Mouse (Mus musculus) frontal cortex, postnatal 10 days (tissue): ENCODE measurements around the gene Rptn.
"Not testable (repeated sequence)": the region's sequence is repeated elsewhere in the genome, so short reads cannot be mapped to it uniquely, and the experiment has no call there.

ENCODE experiments used
- DNase-seq, 2 experiments: peaks; one replicate each; pipeline ENCODE4 v3.0.0; 2022; ENCODE audit warnings: low spot score in 2 of 2, mixed read lengths in 1 of 2

Rptn gene

DNA sequence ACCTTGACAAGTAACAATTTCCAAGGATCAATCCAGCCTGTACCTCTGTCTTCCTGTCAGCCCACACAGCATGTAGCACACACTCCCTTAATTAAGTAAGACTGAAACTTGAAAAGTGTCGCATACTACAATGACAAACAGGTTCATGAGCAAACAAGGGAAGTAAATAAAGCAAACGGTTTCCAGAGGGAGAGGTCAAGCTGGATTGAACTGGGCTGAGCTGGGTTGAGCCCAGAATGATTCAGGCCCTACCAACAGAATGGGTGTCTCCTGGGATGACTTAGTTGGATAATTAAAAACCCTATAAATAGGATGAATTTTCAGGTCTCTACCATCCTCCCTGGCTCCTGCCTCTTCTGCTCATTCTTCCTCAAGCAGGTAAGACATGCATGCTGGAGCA is at the start of gene Rptn:
TSS of gene Rptn (plus strand) at position 334 of the 400 bp plus-strand sequence.
- no peak for DNase-seq

DNA sequence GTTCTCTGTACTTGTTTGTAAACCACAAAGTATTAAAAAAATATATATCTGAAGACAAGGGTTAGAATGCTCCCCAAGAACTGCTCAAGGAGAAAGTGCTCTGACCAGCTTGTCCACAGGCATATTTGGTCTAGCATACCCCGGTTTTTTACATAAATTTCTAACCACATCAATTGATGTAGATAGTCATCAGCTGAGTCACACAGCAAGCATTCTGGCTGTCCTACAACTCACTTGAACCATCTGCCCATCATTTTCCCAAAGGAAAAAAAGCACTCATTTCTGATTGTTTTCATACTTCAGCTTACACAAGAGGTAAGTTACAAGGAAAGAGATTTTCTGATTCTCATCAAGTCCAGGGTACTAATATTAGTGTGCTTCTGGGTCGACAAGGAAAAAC is 46.6 kb upstream of the Rptn start:
- no peak for DNase-seq

DNA sequence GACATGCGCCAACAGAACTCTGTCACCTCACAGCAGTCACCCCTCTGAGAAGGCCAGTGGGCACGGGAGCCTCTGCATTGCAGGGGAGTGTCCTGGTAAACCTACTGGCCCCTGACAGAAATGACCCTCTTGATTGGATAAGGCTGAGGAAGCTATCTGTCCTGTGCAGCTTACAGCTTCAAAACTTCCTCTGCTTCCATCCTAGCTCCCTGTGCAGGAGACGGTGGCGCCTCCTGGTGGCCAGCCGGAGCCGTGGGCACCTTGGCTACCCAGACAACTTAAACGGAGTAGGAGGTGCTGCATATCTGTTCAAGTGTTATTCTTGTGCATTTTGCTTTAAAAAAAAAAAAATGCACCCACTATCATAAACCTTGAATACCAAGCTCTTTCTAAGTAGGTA is 33.5 kb upstream of the Rptn start:
- DNase-seq, result peak; percentile 19 to 44

DNA sequence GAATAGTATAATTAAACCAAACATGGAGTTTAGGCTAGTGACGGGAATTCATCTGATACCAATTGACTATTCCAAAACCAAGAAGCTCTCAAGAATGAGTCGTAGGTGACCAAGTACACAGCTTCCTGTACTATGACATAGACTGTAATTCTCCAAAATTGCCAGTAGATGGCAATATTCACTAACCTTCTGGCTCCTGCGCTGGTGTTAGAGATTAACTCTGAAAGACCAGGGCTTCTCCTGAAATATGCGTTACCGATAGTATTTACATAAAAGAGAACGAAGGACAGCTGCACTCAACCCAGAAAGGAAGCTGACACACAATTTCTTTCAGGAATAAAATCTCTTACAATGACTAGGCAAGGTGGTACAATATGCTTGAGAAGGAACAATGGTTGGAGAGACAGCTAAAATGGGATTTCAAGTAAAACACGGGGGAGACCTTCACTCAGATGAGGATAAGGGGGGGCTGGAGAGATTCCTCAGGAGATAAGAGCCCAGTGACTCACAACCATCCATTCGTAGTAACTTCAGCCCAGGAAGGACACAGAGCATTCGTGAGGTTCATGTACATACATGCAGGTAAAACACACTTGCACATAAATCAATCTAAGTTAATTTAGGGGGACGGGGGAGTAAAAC is 31.4 kb upstream of the Rptn start:
- no peak for DNase-seq

DNA sequence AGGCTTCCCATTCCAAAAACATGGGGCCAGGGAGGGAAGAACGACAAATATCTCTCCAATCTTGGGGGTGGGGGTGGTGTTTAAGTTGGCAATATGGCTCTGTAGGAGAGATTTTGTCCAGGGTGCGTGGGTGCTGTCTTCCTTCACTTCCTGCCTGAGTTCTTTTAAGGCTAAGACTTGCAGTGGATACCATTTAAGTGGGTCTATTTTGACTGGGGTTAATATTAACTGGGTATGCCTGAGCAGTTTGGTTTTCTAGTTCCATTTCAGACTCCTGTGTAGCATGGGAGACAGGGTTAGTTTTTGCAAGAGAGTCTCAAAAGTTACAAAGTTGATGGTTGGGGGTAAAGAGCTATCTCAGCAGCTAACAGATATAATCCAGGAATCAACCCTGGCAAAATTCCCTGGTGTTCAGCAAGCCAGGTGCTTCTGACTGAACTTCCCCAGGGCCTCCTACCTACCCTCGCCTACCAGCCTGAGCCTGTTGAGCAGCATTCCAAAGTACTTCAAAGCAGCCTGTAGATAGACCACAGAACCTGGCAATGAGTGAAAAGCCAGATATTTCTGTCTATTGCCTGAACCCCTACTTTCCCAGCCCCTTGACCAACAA is 26.4 kb upstream of the Rptn start:
- DNase-seq, result no peak

DNA sequence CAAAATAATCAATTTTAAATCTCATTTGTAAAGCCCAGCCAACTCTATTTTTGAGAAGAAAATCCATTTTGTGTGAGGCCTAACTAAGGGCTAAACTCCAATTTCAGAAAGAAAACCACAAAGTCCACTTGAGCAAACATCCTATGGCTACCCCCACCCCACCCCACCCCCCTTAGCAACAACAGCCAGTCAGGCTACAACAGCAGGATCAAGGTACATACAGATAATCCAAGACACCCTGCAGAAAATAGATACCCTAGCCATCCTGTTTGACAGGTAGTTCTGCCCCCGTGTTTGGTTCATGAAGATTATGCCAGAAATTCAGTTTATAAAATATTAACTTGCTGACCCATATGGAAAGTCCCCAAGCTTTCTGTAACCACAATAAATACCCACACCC is 25.3 kb upstream of the Rptn start:
- no peak for DNase-seq

DNA sequence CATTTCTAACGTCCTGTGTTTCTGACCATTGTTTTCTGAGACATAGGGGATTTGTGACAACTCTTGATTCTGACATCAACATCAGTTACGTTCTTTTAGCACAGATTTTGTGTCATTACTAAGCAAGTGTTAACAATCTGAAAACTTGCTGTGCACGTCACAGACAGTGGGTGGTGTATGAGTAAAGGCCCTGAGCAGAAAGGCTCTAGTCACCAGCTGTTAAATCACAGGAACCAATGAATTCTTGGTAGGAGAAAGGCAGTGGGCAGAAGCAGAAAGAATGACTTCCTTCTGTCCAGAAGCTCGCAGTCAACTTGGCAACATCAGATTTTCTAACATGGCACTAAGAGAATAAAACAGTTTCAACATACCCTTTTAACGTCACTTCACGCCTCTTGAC is 20.1 kb upstream of the Rptn start:
- no peak for DNase-seq

DNA sequence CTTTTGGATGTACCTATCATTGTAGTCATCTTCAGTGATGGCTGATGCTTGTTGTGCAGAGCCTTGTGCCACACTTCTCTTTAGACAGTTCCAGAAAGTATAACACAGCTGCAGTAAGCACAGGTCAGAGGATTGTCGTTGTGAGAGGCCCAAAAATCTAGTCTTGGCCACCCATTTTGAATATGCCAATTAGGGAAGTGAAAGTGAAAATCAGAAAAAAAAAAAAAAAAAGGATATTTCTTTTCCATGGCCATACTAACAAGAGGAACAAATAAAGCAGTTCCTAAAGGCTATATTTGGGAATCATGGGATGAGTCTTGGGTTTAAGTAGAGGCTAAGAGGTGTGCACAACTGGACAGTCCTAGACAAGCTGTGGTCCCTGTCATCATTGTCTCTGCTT is 18.3 kb upstream of the Rptn start:
- no peak for DNase-seq

DNA sequence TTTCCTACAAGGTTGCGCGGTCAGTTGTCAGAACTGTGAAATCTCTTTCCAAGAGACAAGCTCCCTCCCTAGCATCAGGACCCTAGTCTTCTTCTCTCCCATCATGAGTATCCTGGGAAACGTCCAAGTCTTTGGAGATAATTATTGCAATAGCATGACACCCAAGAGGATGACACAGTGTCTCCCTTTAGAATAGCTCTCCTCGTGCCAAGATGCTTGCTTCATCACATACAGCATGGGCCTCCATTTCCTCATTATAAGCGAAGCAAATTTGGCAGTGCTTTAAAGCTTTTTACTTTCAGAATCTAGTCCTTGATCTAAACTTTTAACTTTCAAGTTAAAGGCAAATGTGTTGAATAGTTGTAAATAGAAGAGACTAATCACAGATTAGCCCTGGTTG is 17.9 kb upstream of the Rptn start:
- DNase-seq, result no peak

DNA sequence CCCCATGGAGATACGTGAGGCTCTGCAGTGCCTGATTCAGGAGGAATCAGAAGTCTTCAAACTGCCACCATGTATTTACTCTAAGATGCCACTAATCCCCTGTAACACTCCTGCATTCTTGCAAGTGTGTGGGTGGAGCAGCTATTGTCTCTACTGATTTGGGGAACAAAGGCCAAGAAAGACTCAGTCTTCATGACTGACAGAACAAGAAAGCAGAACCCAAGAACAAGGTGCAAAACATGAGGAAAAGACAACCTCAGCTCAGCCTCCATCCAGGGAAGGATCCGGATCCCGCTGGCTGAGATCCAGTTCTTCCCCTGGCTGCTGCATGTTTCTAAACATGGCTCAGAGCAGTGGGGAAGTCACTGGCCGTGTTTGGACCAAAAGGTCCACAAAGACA is 15.4 kb upstream of the Rptn start:
- no peak for DNase-seq

DNA sequence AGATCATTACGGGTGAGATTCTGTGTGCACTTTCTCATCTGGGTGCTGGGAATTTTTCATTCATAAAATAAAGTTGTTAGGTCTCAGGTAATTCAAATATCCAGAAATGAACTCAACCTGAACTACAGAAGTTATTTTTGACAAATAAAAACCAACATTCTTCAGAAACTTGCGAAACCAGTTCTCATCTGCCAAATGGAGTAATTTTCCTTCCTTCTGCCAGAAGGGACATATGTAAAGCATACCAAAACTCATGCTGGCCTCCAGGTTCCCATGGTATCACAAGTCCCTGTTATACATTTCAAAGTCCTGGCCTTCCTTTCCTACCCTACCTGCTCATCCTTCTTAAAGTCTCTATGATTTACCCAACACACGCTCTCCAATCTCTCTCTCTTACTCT is 10.4 kb downstream of the Rptn start:
- no peak for DNase-seq

DNA sequence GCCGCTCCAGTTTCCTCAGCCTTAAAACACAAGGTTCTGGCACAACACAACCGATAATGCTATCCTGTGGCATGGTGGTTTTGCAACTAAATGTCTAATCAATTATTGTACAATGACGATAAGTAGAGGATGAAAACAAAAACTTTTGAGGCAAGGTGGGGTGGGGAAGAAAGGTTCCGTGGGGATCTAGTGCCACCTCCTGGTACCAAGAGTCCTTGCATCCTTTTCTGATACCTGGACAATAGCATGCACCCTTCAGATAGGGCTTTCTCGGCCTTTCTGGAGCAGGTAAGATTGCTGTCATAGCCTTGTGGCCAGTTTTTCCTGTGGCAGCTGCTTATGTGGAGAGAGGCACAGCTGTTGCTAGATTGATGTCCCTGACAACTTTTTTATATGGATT is 13.5 kb downstream of the Rptn start:
- peak in 1 of 2 experiments; percentile 8 for DNase-seq

DNA sequence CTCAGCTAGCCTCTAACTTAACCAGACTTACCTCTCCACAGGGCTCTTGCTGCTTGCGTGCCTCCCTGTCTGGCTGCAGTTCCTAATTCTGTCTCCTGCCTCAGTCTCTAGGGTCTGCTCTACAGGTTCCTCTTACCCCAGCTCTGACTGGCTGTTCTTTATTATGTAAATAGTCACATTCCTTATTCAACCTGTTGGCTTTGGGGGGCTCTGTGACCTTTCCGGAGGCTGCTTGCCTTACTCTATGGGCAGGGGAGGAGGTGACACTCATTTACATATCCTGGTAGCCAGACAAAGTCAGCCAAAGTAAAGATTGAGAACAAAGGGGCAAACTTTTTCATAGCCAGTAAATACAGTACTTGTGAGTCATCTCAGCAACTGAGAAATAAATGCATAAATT is 18.4 kb downstream of the Rptn start:
- DNase-seq, result no peak

DNA sequence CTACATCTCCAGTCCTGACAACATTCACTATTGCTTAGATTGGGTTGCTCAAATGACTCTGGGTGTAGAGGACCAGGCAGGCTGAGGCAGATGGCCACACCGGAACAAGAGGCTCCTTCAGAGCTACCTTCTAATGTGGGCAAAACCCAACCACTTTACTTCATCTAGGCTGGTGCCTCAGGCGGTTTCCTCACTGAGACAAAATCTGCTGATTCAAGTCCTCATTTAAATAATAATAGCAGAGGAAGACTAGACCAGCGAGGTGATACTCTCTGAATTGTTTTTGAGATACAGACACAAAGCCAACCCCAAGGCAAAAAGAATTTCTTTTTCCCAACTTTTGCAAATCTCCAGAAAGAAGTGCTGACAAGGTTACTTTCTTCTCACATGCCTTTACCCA is 38.2 kb downstream of the Rptn start:
- DNase-seq, result no peak

DNA sequence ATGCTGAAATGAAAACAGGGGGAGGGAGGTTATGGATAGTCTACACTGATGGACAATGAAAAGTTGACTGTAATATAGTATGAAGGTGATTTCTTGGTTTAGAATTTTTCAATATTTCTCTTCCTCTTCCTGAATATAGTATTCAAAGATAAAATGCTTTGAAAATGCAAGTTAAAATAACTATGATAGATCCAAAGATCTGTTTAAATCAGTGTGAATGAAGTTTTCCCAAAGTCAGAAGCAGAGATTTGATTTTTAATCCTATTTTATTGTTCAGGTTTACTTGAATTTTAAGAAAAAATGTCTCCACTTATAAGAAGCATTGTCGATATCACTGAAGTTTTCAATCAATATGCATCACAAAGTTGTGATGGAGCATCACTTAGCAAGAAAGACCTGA is 48.5 kb downstream of the Rptn start, which contains the start of gene Tchh:
TSS of gene Tchh (plus strand) at position 301 of the 400 bp plus-strand sequence.
- no peak for DNase-seq

DNA sequence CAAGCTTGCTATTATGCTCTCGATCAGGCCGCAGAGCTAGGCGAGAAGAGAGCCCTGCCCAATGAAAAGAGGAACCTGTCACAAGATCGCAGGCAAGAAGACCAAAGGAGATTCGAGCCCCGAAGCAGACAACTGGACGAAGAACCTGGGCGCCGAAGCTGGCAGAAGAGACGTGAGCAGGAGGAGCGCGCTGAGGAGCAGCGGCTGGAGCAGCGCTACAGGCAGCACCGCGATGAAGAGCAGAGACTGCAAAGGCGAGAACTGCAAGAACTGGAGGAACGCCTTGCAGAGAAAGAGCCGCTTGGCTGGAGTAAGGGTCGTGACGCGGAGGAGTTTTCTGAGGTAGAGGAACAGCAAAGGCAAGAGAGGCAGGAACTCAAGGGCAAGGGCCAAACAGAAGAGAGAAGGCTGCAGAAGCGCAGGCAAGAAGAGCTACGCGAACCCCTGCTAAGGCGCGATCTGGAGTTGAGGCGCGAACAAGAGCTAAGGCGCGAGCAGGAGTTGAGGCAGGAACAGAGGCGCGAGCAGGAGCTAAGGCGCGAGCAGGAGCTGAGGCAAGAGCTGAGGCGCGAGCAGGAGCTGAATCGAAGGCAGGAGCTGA is 50.1 kb downstream of the Rptn start:
- peak in 1 of 2 experiments; percentile 18 for DNase-seq

DNA sequence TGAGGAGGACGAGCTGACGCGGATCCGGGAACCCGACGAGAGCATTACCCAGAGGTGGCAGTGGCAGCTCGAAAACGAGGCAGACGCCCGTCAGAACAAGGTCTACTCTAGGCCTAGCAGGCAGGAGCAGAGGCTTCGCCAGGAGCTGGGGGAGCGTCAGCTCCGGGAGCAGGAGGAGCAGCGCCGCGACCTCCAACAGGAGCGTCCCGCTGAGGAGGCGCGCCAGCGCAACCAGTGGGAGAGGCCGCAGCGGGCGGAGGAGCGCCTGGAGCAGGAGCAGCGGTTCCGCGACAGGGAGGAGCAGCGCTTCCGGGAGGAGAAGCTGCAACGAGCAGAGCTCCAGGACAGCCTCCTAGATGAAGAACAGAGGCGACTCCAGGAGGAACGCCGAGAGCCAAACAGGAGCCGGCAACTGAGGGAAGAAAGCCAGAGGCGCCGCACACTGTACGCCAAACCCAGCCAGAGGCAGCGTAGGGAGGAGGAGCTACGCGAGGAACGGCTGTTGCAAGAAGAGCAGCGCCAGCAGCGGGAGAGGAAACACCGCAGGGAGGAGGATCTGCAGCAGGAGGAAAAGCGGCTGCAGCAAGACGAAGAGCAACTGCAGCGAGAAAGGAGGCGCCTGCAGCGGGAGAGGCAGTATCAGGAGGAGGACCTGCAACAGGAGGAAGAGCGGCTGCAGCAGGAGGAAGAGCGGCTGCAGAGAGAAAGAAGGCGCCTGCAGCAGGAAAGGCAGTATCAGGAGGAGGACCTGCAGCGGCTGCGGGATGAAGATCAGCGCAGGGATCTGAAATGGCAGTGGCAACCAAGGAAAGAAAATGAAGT is 51.1 kb downstream of the Rptn start:
- DNase-seq, result peak; percentile 38 to 61

DNA sequence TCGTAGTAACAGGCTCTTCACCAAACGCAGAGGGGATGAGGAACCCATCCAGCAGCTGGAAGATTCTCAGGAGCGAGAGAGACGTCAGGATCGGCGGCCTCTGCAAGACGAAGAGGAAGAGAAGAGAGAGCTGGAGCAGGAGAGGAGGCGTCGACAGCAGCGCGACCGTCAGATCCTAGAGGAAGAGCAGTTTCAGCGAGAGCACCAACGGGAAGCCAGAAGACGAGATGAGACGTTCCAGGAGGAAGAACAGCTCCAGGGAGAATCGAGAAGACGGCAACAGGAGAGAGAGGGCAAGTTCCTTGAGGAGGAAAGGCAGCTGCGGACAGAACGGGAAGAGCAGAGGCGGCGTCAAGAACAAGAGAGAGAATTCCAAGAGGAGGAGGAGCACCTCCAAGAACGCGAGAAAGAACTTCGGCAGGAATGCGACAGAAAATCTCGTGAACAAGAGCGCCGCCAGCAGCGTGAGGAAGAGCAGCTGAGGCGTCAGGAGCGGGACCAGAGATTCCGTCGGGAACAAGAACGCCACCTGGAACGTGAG is 51.7 kb downstream of the Rptn start:
- peak in 1 of 2 experiments; percentile 13 for DNase-seq

DNA sequence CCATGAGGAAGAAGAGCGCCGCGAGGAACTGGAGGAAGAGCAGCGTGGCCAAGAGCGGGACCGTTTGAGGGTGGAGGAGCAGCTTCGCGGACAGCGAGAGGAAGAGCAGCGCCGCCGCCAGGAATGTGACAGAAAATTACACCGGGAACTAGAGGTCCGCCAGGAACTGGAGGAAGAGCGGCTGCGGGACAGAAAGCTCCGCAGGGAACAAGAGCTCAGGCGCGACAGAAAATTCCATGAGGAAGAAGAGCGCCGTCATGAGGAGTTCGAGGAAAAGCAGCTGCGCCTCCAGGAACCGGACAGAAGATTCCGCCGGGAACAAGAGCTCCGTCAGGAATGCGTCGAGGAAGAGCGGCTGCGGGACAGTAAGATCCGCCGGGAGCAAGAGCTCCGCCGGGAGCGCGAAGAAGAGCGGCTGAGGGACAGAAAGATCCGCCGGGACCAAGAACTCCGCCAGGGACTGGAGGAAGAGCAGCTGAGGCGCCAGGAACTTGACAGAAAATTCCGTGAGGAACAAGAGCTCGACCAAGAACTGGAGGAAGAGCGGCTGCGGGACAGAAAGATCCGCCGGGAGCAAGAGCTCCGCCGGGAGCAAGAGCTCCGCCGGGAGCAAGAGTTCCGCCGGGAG is 52.7 kb downstream of the Rptn start:
- peak in 1 of 2 experiments; percentile 11 for DNase-seq

DNA sequence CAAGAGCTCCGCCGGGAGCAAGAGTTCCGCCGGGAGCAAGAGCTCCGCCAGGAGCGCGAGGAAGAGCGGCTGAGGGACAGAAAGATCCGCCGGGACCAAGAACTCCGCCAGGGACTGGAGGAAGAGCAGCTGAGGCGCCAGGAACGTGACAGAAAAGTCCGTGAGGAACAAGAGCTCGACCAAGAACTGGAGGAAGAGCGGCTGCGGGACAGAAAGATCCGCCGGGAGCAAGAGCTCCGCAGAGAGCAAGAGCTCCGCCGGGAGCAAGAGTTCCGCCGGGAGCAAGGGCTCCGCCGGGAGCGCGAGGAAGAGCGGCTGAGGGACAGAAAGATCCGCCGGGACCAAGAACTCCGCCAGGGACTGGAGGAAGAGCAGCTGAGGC is 53.2 kb downstream of the Rptn start:
- not testable (repeated sequence) for DNase-seq

DNA sequence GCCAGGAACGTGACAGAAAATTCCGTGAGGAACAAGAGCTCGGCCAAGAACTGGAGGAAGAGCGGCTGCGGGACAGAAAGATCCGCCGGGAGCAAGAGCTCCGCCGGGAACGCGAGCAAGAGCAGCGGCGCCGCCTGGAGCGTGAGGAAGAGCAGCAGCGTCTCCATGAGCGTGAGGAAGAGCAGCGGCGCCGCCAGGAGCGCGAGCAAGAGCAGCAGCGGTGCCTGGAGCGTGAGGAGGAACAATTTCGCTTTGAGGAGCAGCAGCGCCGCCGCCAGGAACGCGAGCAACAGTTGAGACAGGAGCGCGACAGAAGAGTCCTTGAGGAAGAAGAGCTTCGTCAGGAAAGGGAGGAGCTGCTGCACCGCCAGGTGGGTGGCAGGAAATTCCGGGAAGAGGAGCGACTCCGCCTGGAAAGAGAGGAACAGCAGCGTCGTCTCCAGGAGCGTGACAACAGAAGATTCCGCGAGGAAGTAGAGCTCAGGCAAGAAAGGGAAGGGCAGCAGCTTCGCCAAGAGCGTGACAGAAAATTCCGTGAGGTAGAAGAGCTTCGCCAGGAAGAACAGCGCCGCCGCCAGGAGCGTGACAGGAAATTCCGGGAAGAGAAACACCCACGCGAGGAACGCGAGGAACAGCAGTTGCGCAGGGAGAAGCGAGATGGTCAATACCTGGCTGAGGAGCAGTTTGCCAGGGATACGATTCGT is 53.8 kb downstream of the Rptn start:
- peak; percentile 33 to 60 for DNase-seq
